Comparison of ENCODE assay signal across 8 mouse cellular contexts in the genomic region with DNA sequence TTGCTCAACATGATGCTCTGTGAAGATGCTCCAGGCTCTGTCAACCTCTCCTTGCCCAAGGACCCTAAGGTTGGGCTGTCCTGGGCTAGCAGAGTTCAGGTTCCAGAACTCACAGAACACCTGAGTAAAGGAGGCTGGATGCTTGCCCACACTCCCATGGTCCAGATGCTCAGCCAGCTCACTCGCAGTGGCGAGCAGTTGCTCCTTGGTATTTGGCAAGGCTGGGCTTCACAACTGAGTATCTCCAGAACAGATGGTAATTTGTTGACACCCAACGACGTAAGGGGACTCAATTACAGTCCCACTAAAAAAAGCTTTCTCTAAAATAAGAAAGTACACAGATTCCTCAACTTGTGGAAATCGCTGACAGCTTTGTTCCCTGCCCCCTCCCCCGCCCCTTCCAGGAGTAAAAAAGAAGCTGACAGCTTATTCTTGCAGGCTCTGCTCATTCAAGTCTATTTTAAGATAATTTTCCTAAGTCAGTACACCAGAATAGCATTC.
DNase-seq lines count a peak whose midpoint lies in the region; ATAC-seq and TF ChIP-seq lines count a peak whose summit lies in the region.

No protein-coding gene starts in this region.

- ATAC-seq in liver, embryonic 15.5 days (ENCODE audit: insufficient read depth) = no peak
- no peak for ATAC-seq in liver, embryonic 12.5 days
- ATAC-seq in intestine, postnatal 0 days = no peak
- ATAC-seq in midbrain, embryonic 15.5 days (replicated peaks) = no peak
- ATAC-seq in activated CD4-positive, CD25-positive, alpha-beta regulatory T cell, adult 4 months = no peak

- intact Hi-C loops in left cerebral cortex, postnatal 36 days (cut with DNase I) = loop anchor here (1.0 to 5.0 kb wide), 5 partner anchors 51 to 163 kb away; a partner anchor contains a TSS

- no peaks in the 10 kb centered on the region for H3K9me3 ChIP-seq in liver, embryonic 15.5 days (replicated peaks)
- no peaks in the 10 kb centered on the region for H3K9me3 ChIP-seq in liver, embryonic 12.5 days (replicated peaks)
- no peaks in the 10 kb centered on the region for H3K9me3 ChIP-seq in intestine, postnatal 0 days (ENCODE audit: control insufficient read depth)
- H3K9me3 ChIP-seq in midbrain, embryonic 15.5 days = no peaks in the 10 kb centered on the region

- peak; percentile 75 to 76 for DNase-seq in left cerebral cortex, postnatal 36 days (ENCODE audit: low spot score in 2 of 2)
- DNase-seq in thymus, postnatal 0 days (ENCODE audit: low spot score) = no peak

- no peak for TF ChIP-seq CTCF in embryonic fibroblast, embryonic 13.5 days (IDR thresholded peaks at IDR 0.05; ENCODE audit: borderline replicate concordance, insufficient read depth, low read length)
- TF ChIP-seq CTCF in intestine, postnatal 0 days (IDR thresholded peaks at IDR 0.05; ENCODE audit: low read depth) = no peak

- no peaks in the 10 kb centered on the region for H3K36me3 ChIP-seq in liver, embryonic 15.5 days (replicated peaks)
- H3K36me3 ChIP-seq in liver, embryonic 12.5 days = no peaks in the 10 kb centered on the region
- H3K36me3 ChIP-seq in intestine, postnatal 0 days (ENCODE audit: control insufficient read depth, insufficient read depth) = no peaks in the 10 kb centered on the region
- H3K36me3 ChIP-seq in midbrain, embryonic 15.5 days (replicated peaks) = no peaks in the 10 kb centered on the region

- H3K27me3 ChIP-seq in liver, embryonic 15.5 days = peaks cover 25% of the 10 kb centered on the region; the same call in 1 of the 2 replicates
- peaks cover 12% of the 10 kb centered on the region for H3K27me3 ChIP-seq in liver, embryonic 12.5 days (replicated peaks)
- no peaks in the 10 kb centered on the region for H3K27me3 ChIP-seq in intestine, postnatal 0 days (replicated peaks; ENCODE audit: control insufficient read depth, insufficient read depth, low read length)
- H3K27me3 ChIP-seq in midbrain, embryonic 15.5 days (replicated peaks) = no peaks in the 10 kb centered on the region

- no peak for TF ChIP-seq POLR2A in embryonic fibroblast, embryonic 13.5 days (IDR thresholded peaks at IDR 0.05; ENCODE audit: low read depth, low read length)

- H3K4me2 ChIP-seq in liver, embryonic 15.5 days = no peak overlapping the region
- no peak overlapping the region for H3K4me2 ChIP-seq in liver, embryonic 12.5 days
- H3K4me2 ChIP-seq in intestine, postnatal 0 days (replicated peaks; ENCODE audit: low read depth) = peak overlapping the region; percentile 30; the same call in 1 of the 2 replicates
- no peak overlapping the region for H3K4me2 ChIP-seq in midbrain, embryonic 15.5 days

- H3K4me3 ChIP-seq in liver, embryonic 15.5 days (replicated peaks) = no peak overlapping the region
- no peak overlapping the region for H3K4me3 ChIP-seq in liver, embryonic 12.5 days
- H3K4me3 ChIP-seq in embryonic fibroblast, embryonic 13.5 days (ENCODE audit: insufficient read depth, low read length) = no peak overlapping the region
- H3K4me3 ChIP-seq in intestine, postnatal 0 days (ENCODE audit: low read depth, low read length) = no peak overlapping the region
- H3K4me3 ChIP-seq in midbrain, embryonic 15.5 days = no peak overlapping the region

- WGBS in liver, embryonic 15.5 days (ENCODE audit: insufficient replicate concordance) = 47% methylated on average over 6 of the region's 6 CpGs
- WGBS in liver, embryonic 12.5 days (ENCODE audit: insufficient replicate concordance) = 55% methylated on average over 6 of the region's 6 CpGs
- 33% methylated on average over 6 of the region's 6 CpGs for WGBS in intestine, postnatal 0 days
- 67% methylated on average over 6 of the region's 6 CpGs for WGBS in midbrain, embryonic 15.5 days

- no peak overlapping the region for H3K9ac ChIP-seq in liver, embryonic 15.5 days
- no peak overlapping the region for H3K9ac ChIP-seq in liver, embryonic 12.5 days
- H3K9ac ChIP-seq in intestine, postnatal 0 days (ENCODE audit: low read depth, low read length) = no peak overlapping the region
- no peak overlapping the region for H3K9ac ChIP-seq in midbrain, embryonic 15.5 days

- peaks cover 58% of the 10 kb centered on the region for H3K4me1 ChIP-seq in liver, embryonic 15.5 days (replicated peaks)
- H3K4me1 ChIP-seq in liver, embryonic 12.5 days = peaks cover 61% of the 10 kb centered on the region
- H3K4me1 ChIP-seq in embryonic fibroblast, embryonic 13.5 days (ENCODE audit: control insufficient read depth, insufficient read depth, low read length) = peaks cover 23% of the 10 kb centered on the region
- H3K4me1 ChIP-seq in intestine, postnatal 0 days (replicated peaks; ENCODE audit: control insufficient read depth, insufficient read depth, low read length) = peaks cover 16% of the 10 kb centered on the region; the same call in 1 of the 2 replicates
- H3K4me1 ChIP-seq in midbrain, embryonic 15.5 days = peaks cover 12% of the 10 kb centered on the region; the same call in 1 of the 2 replicates

- H3K27ac ChIP-seq in liver, embryonic 15.5 days (replicated peaks) = peak overlapping the region; percentile 42; the same call in 1 of the 2 replicates
- H3K27ac ChIP-seq in liver, embryonic 12.5 days = no peak overlapping the region; the same call in 1 of the 2 replicates
- H3K27ac ChIP-seq in embryonic fibroblast, embryonic 13.5 days (ENCODE audit: insufficient read depth, low read length) = peak overlapping the region; percentile 71
- no peak overlapping the region; the same call in 1 of the 2 replicates for H3K27ac ChIP-seq in intestine, postnatal 0 days (ENCODE audit: low read depth, low read length)
- H3K27ac ChIP-seq in midbrain, embryonic 15.5 days = no peak overlapping the region

Comparison
In these comparisons a context has a peak if more than half of its experiments do, and no peak if none do; other contexts are left out.
1. H3K27ac ChIP-seq: peak in liver, embryonic 15.5 days (single experiment) and embryonic fibroblast, embryonic 13.5 days (single experiment); none in liver, embryonic 12.5 days (single experiment), intestine, postnatal 0 days (single experiment) and midbrain, embryonic 15.5 days (single experiment).